Mouse (Mus musculus) monocyte, adult 2 months (primary cell): ENCODE data around the gene Rtf2.

ENCODE experiments used
- DNase-seq, 2 experiments: peaks; one replicate each; pipeline ENCODE4 v3.0.0; 2022; ENCODE audit warnings: low spot score in 2 of 2, low read depth in 1 of 2

Rtf2 gene

DNA sequence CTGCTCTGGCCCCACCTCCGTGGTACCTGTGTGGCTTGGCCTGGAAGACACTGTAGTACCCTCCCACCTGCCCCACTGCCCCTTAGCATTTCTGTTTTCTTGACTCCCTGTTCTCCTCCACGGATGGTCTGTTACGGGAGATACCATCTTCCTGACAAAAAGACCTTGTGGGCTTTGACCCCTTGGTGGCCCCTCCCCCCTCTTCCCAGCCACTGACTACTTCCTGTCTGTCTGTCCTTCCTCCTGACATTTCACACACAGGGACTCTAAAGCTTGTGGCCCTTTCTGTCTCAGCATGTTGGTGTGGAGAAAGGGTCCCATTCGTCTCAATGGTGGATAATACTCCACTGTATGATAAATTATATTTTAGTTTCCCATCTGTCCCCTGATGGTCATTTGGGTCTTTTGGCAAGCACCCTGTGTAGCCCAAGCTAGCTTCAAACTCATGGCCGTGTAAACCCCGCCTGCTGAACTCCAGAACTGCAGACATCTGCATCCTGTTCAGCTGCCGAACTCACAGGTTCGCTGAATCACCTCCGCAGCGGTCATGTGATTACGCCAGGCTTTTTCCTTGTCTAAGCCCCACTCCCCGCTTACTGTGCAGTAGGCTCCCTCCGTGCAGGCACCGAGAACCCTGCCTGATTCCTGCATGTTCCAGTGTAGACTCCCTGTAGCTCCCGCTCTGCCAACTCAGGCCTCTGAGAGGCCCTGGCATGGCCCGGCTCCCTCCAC lies 41.5 kb downstream of the Rtf2 start:
- no peak for DNase-seq

- no peak for DNase-seq
Measured at GRCm38 (mm10) chr2:172483766-172484413, 43.5 kb downstream of the Rtf2 start.

GRCm38 (mm10) chr2:172484696-172485370 lies 44.5 kb downstream of the Rtf2 start:
- no peak for DNase-seq

- DNase-seq: no peak
Measured at GRCm38 (mm10) chr2:172496736-172497345, 56.5 kb downstream of the Rtf2 start.

- no peak for DNase-seq
Measured at GRCm38 (mm10) chr2:172498823-172499222, 58.5 kb downstream of the Rtf2 start.

DNA sequence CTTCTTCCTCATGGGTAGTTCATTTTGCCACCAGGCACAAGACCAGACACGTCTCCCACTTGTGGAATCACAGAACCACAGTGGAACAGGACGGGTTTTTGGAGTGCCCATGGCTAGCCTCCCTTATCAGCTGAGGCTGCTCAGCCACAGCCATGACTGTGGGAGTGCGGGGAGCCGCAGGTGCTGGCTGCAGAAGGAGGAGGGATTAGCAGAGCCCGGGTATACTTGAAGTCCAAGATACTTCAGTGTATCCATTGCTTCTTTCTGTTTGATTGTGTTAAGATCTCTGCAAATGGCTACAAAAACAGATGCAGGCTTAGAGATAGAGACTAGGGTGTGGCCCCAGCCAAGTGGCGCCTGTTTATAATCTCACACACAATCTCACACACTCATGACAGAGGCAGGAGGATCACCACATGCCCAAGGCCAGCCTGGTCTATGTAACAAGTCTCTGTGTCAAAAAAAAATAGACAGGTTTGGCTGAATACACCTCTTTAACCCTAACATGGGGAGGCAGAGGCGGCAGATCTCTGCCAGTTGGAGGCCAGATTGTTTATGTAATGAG lies 60.5 kb downstream of the Rtf2 start:
- DNase-seq: no peak

- DNase-seq: no peak
Measured at GRCm38 (mm10) chr2:172501341-172501740, 61.0 kb downstream of the Rtf2 start.

- no peak for DNase-seq
Measured at GRCm38 (mm10) chr2:172502168-172502567, 61.8 kb downstream of the Rtf2 start.

GRCm38 (mm10) chr2:172506121-172506520 lies 65.8 kb downstream of the Rtf2 start:
- no peak for DNase-seq

DNA sequence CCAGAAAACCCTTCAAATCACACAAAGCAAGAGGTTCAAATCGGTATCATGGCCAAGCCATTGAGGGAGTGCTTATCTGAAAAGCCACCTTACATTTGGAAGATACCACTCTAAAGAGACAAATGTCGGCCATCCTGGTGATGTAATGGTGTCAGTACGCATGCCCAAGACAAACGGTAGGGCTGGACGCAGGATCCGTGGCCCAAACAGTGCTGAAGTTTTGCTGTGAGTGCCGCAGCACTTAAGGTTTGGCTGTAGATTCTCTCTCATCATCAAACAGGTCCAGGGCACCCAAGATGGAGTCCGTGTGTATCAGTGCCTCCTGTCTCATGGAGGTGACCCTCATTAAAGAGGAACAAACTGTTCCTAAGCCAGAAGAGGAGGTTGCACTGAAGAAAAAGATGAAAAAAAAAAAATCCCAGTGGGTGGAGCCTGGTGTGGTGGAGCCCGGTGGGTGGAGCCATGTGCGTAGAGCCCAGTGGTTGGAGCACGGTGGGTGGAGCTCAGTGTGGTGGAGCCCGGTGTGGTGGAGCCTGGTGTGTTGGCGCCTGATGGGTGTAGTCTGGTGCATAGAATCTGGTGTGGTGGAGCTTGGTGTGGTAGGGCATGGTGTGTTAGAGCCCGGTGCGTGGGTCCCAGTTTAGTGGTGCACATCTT lies 69.8 kb downstream of the Rtf2 start:
- DNase-seq: no peak

GRCm38 (mm10) chr2:172510899-172511298 lies 70.5 kb downstream of the Rtf2 start:
- DNase-seq: no peak

GRCm38 (mm10) chr2:172516407-172516992 lies 76.1 kb downstream of the Rtf2 start:
- no peak for DNase-seq
